25 mouse cellular contexts compared by ENCODE assay signal in genomic region chr12:73055451-73055850, GRCm38 (mm10). TPM values are rescaled to one million over a fixed set of nuclear protein-coding genes. Genes with fewer than 3 reads are reported as not detected.
A peak's percentile ranks its signal among the peaks of the same experiment; 100 is the strongest.
DNase-seq lines count a peak whose midpoint lies in the region; ATAC-seq and TF ChIP-seq lines count a peak whose summit lies in the region.
"Had no signal": no experiment of that assay in that cellular context is flagged by ENCODE, and none has a peak within 500 bp of the region (broad histone marks: within the 10 kb centered on the region; RNA-seq: fewer than 3 reads in every experiment).

No protein-coding gene starts in this region.

- ATAC-seq in limb, embryonic 11.5 days (ENCODE audit: insufficient number of reproducible peaks, low FRiP score, low TSS enrichment, low read depth) = no peak
- ATAC-seq in forebrain, embryonic 14.5 days = no peak
- ATAC-seq: intestine, embryonic 15.5 days; liver, embryonic 12.5 days had no signal

- H3K27ac ChIP-seq in embryonic facial prominence, embryonic 10.5 days (replicated peaks) = no peak overlapping the region
- H3K27ac ChIP-seq in limb, embryonic 11.5 days (replicated peaks; ENCODE audit: low read depth, low read length) = no peak overlapping the region
- H3K27ac ChIP-seq in forebrain, embryonic 14.5 days (ENCODE audit: low read depth, low read length) = no peak overlapping the region
- no peak overlapping the region for H3K27ac ChIP-seq in cerebellum, adult 2 months (ENCODE audit: insufficient read depth, low read length)
- H3K27ac ChIP-seq: forebrain, embryonic 12.5 days; hindbrain, embryonic 15.5 days; intestine, embryonic 15.5 days; limb, embryonic 13.5 days; liver, embryonic 12.5 days; midbrain, embryonic 10.5 days; stomach, embryonic 15.5 days had no signal

- peaks cover 64% of the 10 kb centered on the region for H3K27me3 ChIP-seq in embryonic facial prominence, embryonic 10.5 days (replicated peaks; ENCODE audit: low read depth, poor library complexity, severe bottlenecking)
- H3K27me3 ChIP-seq in limb, embryonic 11.5 days (ENCODE audit: control insufficient read depth, insufficient read depth, low read length) = peaks cover 7% of the 10 kb centered on the region; the same call in 1 of the 2 replicates
- peaks cover 63% of the 10 kb centered on the region for H3K27me3 ChIP-seq in forebrain, embryonic 14.5 days (replicated peaks; ENCODE audit: control insufficient read depth, insufficient read depth, low read length)
- H3K27me3 ChIP-seq in cerebellum, adult 2 months (ENCODE audit: control insufficient read depth, insufficient read depth, low read length) = peaks cover 13% of the 10 kb centered on the region; the same call in 1 of the 2 replicates

- TF ChIP-seq CTCF in cerebellum, adult 2 months (IDR thresholded peaks at IDR 0.05; ENCODE audit: borderline replicate concordance, insufficient read depth, low read depth, low read length) = no peak

- 5% methylated on average over 5 of the region's 5 CpGs for WGBS in embryonic facial prominence, embryonic 10.5 days
- WGBS in limb, embryonic 11.5 days = 7% methylated on average over 5 of the region's 5 CpGs
- 17% methylated on average over 5 of the region's 5 CpGs for WGBS in forebrain, embryonic 14.5 days
- WGBS in cerebellum, adult 2 months = 14% methylated on average over 5 of the region's 5 CpGs

- H3K9me3 ChIP-seq in embryonic facial prominence, embryonic 10.5 days = no peaks in the 10 kb centered on the region
- no peaks in the 10 kb centered on the region; the same call in 1 of the 2 replicates for H3K9me3 ChIP-seq in limb, embryonic 11.5 days (ENCODE audit: control insufficient read depth, low read length)
- H3K9me3 ChIP-seq in forebrain, embryonic 14.5 days (replicated peaks; ENCODE audit: control insufficient read depth, low read length) = no peaks in the 10 kb centered on the region
- H3K9me3 ChIP-seq: forebrain, embryonic 12.5 days; hindbrain, embryonic 15.5 days; intestine, embryonic 15.5 days; limb, embryonic 13.5 days; liver, embryonic 12.5 days; midbrain, embryonic 10.5 days; stomach, embryonic 15.5 days had no signal

- no peaks in the 10 kb centered on the region for H3K36me3 ChIP-seq in embryonic facial prominence, embryonic 10.5 days (replicated peaks)
- H3K36me3 ChIP-seq in limb, embryonic 11.5 days (ENCODE audit: control insufficient read depth, insufficient read depth, low read length) = no peaks in the 10 kb centered on the region
- H3K36me3 ChIP-seq in forebrain, embryonic 14.5 days (ENCODE audit: control insufficient read depth, insufficient read depth, low read length) = no peaks in the 10 kb centered on the region
- H3K36me3 ChIP-seq: forebrain, embryonic 12.5 days; hindbrain, embryonic 15.5 days; intestine, embryonic 15.5 days; limb, embryonic 13.5 days; liver, embryonic 12.5 days; midbrain, embryonic 10.5 days; stomach, embryonic 15.5 days had no signal

- no peak overlapping the region; the same call in 1 of the 2 replicates for H3K4me3 ChIP-seq in embryonic facial prominence, embryonic 10.5 days
- H3K4me3 ChIP-seq in limb, embryonic 11.5 days (ENCODE audit: low read depth, low read length) = no peak overlapping the region
- H3K4me3 ChIP-seq in forebrain, embryonic 14.5 days (ENCODE audit: low read depth, low read length) = no peak overlapping the region
- no peak overlapping the region for H3K4me3 ChIP-seq in cerebellum, adult 2 months (replicated peaks; ENCODE audit: insufficient read depth, low read depth, low read length)
- H3K4me3 ChIP-seq: forebrain, embryonic 12.5 days; hindbrain, embryonic 15.5 days; intestine, embryonic 15.5 days; limb, embryonic 13.5 days; liver, embryonic 12.5 days; midbrain, embryonic 10.5 days; stomach, embryonic 15.5 days had no signal

- TF ChIP-seq POLR2A in cerebellum, adult 2 months (IDR thresholded peaks at IDR 0.05; ENCODE audit: borderline replicate concordance, insufficient read depth, low read length) = no peak

- H3K9ac ChIP-seq in limb, embryonic 11.5 days (ENCODE audit: low read length) = no peak overlapping the region
- no peak overlapping the region for H3K9ac ChIP-seq in forebrain, embryonic 14.5 days (ENCODE audit: low read length)
- H3K9ac ChIP-seq: forebrain, embryonic 12.5 days; hindbrain, embryonic 15.5 days; intestine, embryonic 15.5 days; limb, embryonic 13.5 days; liver, embryonic 12.5 days; stomach, embryonic 15.5 days had no signal

- peaks cover 66% of the 10 kb centered on the region for H3K4me1 ChIP-seq in embryonic facial prominence, embryonic 10.5 days
- H3K4me1 ChIP-seq in limb, embryonic 11.5 days (ENCODE audit: control insufficient read depth, insufficient read depth, low read length) = peaks cover 38% of the 10 kb centered on the region
- no peaks in the 10 kb centered on the region for H3K4me1 ChIP-seq in forebrain, embryonic 14.5 days (ENCODE audit: control insufficient read depth, insufficient read depth, low read length)
- no peaks in the 10 kb centered on the region for H3K4me1 ChIP-seq in cerebellum, adult 2 months (ENCODE audit: control insufficient read depth, insufficient read depth, low read length)

- DNase-seq in heart, adult 11 months = peak; percentile 43
- no peak for DNase-seq in heart, adult 18-20 months
- peak; percentile 39 for DNase-seq in adipocyte (ENCODE audit: low spot score)
- peak; percentile 70 for DNase-seq in embryonic facial prominence, embryonic 10.5 days (ENCODE audit: low spot score)
- peak; percentile 53 for DNase-seq in limb, embryonic 11.5 days (ENCODE audit: low spot score)
- no peak for DNase-seq in forebrain, embryonic 14.5 days (ENCODE audit: low spot score)
- DNase-seq in cerebellum, adult 2 months = no peak
- DNase-seq: adrenal gland, postnatal 25 days; cerebellum, adult 9-11 months; gastrocnemius, postnatal 10 days; kidney, adult 8-10 months; kidney, postnatal 36 days; layer of hippocampus, postnatal 36 days; lung, adult 18-20 months; lung, postnatal 10 days; right cerebral cortex, adult 18-20 months; thymus, postnatal 25 days had no signal

- H3K4me2 ChIP-seq in limb, embryonic 11.5 days (ENCODE audit: low read depth, severe bottlenecking) = no peak overlapping the region
- H3K4me2 ChIP-seq in forebrain, embryonic 14.5 days (ENCODE audit: low read length) = no peak overlapping the region
- H3K4me2 ChIP-seq: forebrain, embryonic 12.5 days; hindbrain, embryonic 15.5 days; intestine, embryonic 15.5 days; liver, embryonic 12.5 days; stomach, embryonic 15.5 days had no signal

RNA-seq across cellular contexts. Expression of gene Six1, which starts 1.8 kb away (rescaled TPM):
- total RNA-seq in heart, adult 18-20 months (2021) = 1 to 10 TPM; 1.6 to 2.0 TPM
- 38.4 and 45.4 TPM in 2 replicates for polyA plus RNA-seq in embryonic facial prominence, embryonic 10.5 days (2016; fragmentation: Nextera tagmentation; extraction: Ambion mirVana)
- 58.5 and 66.4 TPM in 2 replicates for polyA plus RNA-seq in limb, embryonic 11.5 days (2014; fragmentation: Nextera tagmentation; extraction: Ambion mirVana)
- polyA plus RNA-seq in forebrain, embryonic 14.5 days (2014; fragmentation: Nextera tagmentation; extraction: Ambion mirVana) = 0.36 and 0.52 TPM in 2 replicates
- polyA plus RNA-seq in cerebellum, adult 2 months (2012; rRNA removed) = 0.10 and 0.27 TPM in 2 replicates

RNA-seq across cellular contexts. Expression of gene Six4, which starts 57.8 kb away (rescaled TPM):
- total RNA-seq in heart, adult 18-20 months (2021) = 1 to 10 TPM; 4.1 to 4.6 TPM
- 16.1 and 16.4 TPM in 2 replicates for polyA plus RNA-seq in embryonic facial prominence, embryonic 10.5 days (2016; fragmentation: Nextera tagmentation; extraction: Ambion mirVana)
- 23.2 and 27.0 TPM in 2 replicates for polyA plus RNA-seq in limb, embryonic 11.5 days (2014; fragmentation: Nextera tagmentation; extraction: Ambion mirVana)
- 0.39 and 0.43 TPM in 2 replicates for polyA plus RNA-seq in forebrain, embryonic 14.5 days (2014; fragmentation: Nextera tagmentation; extraction: Ambion mirVana)
- 1.5 and 1.6 TPM in 2 replicates for polyA plus RNA-seq in cerebellum, adult 2 months (2012; rRNA removed)
- total RNA-seq: common myeloid progenitor, adult 5-6 weeks had no signal

Comparison
In these comparisons a context has a peak if more than half of its experiments do, and no peak if none do; other contexts are left out.
1. DNase-seq: peak in heart, adult 11 months (single experiment), adipocyte (single experiment), embryonic facial prominence, embryonic 10.5 days (single experiment) and limb, embryonic 11.5 days (single experiment); none in heart, adult 18-20 months (0 of 2), forebrain, embryonic 14.5 days (single experiment) and cerebellum, adult 2 months (0 of 2).
2. RNA of gene Six1, which starts 1.8 kb away (polyA plus RNA-seq): 58.5 to 66.4 TPM in limb, embryonic 11.5 days and 38.4 to 45.4 TPM in embryonic facial prominence, embryonic 10.5 days; 0.36 to 0.52 TPM in forebrain, embryonic 14.5 days and 0.10 to 0.27 TPM in cerebellum, adult 2 months; every median in the first group is over 10 times any median in the second.